Mouse (Mus musculus) stomach, embryonic 16.5 days (tissue): Measurements from ENCODE around the gene Fam126a. TPM values are rescaled to one million over a fixed set of nuclear protein-coding genes. Genes with fewer than 3 reads are reported as not detected.

ENCODE experiments used
- ATAC-seq: fragments of 200-750 bp; cut with Nextera tagmentation; 2 replicates; pipeline ENCODE4 v1.8.0; 2017; ENCODE audit warnings: moderate number of reproducible peaks, moderate TSS enrichment; ENCODE audit not compliant: insufficient read depth, low FRiP score
- H3K27ac ChIP-seq: fragments of 300-500 bp; sonication (generic); 2 replicates; pipeline ENCODE4 v1.5.1; 2014; ENCODE audit warnings: low read length
- H3K27me3 ChIP-seq: fragments of 300-500 bp; sonication (generic); 2 replicates; pipeline ENCODE4 v1.6.1; 2014; ENCODE audit warnings: low read length, control low read depth, mixed read lengths; ENCODE audit not compliant: control insufficient read depth, insufficient read depth
- H3K36me3 ChIP-seq: fragments of 300-500 bp; sonication (generic); 2 replicates; pipeline ENCODE4 v1.6.1; 2014; ENCODE audit warnings: low read length; ENCODE audit not compliant: control insufficient read depth, insufficient read depth
- H3K4me1 ChIP-seq: fragments of 300-500 bp; sonication (generic); 2 replicates; pipeline ENCODE4 v1.6.1; 2014; ENCODE audit warnings: low read length, control low read depth, mixed read lengths; ENCODE audit not compliant: control insufficient read depth, insufficient read depth
- H3K4me2 ChIP-seq: fragments of 300-500 bp; sonication (generic); 2 replicates; pipeline ENCODE4 v1.6.1; 2014; ENCODE audit warnings: low read depth, low read length, mixed read lengths
- H3K4me3 ChIP-seq: fragments of 300-500 bp; sonication (generic); replicated peaks from 2 replicates; pipeline ENCODE4 v1.5.1; 2014; ENCODE audit warnings: mild to moderate bottlenecking, low read length
- H3K9ac ChIP-seq: fragments of 300-500 bp; sonication (generic); 2 replicates; pipeline ENCODE4 v1.6.1; 2014; ENCODE audit warnings: low read length
- H3K9me3 ChIP-seq: fragments of 300-500 bp; sonication (generic); replicated peaks from 2 replicates; pipeline ENCODE4 v1.6.1; 2016; ENCODE audit warnings: low read length, control low read depth; ENCODE audit not compliant: control insufficient read depth
- WGBS: fragments of 180-500 bp; shearing (Covaris S2); extraction: QIAGEN DNeasy Blood & Tissue Kit; methylation state at CpG from one replicate; pipeline ENCODE4 v1.1.7; 2014; 5-methylcytosine and 5-hydroxymethylcytosine counted together
- polyA plus RNA-seq: library from polyadenylated mRNA; unstranded; fragments of >200 nt; fragmentation: Nextera tagmentation; extraction: Ambion mirVana; gene quantifications from 2 replicates; pipeline ENCODE4 v1.2.1, GENCODE M21; 2015

Gene Fam126a
- polyA plus RNA-seq, 1 experiment from 2014 or later, result 19.1 TPM

DNA sequence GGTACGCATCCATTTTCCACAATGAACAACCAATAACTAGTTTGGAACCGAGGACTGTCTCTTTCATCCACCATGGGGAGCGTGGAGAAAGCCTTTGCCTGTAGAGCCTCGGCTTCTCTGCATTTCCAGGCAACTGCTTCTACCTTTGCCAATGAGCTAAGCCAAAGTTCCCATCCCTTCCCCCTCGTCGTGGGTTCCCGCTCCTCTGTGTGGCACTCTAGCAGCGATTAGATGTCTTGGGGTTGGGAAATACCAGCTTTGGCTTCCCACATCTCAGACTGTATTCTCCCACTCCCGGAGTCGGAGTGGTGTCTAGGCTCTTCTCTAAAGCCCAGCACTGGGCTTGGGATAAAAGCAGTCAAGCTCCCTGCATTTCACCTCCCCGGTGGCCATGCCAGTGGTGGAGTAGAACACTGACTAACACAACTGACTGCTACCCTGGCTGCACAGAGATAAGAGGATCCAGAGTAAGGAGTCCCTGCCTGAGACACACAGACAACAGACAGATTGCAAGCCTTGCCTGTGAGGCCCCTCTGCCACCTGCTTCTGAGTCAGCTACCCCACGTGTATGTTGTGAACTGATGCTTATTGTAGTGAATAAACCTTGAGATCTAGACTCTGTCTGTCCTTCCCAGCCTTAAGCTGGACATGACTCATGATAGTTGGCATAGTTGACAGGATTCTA is 106.9 kb downstream of the Fam126a start:
- Histone ChIP-seq H3K9ac (no peak overlapping the region), H3K4me3 (no peak overlapping the region), H3K9me3 (no peaks in the 10 kb centered on the region), H3K27ac (no peak overlapping the region), H3K27me3 (no peaks in the 10 kb centered on the region), H3K4me2 (no peak overlapping the region), H3K36me3 (no peaks in the 10 kb centered on the region), H3K4me1 (peaks cover 5% of the 10 kb centered on the region; the same call in 1 of the 2 replicates)
- WGBS, result 83% methylated on average over 12 of the region's 12 CpGs
- ATAC-seq, result peak; percentile 81; the same call in 1 of the 2 replicates

DNA sequence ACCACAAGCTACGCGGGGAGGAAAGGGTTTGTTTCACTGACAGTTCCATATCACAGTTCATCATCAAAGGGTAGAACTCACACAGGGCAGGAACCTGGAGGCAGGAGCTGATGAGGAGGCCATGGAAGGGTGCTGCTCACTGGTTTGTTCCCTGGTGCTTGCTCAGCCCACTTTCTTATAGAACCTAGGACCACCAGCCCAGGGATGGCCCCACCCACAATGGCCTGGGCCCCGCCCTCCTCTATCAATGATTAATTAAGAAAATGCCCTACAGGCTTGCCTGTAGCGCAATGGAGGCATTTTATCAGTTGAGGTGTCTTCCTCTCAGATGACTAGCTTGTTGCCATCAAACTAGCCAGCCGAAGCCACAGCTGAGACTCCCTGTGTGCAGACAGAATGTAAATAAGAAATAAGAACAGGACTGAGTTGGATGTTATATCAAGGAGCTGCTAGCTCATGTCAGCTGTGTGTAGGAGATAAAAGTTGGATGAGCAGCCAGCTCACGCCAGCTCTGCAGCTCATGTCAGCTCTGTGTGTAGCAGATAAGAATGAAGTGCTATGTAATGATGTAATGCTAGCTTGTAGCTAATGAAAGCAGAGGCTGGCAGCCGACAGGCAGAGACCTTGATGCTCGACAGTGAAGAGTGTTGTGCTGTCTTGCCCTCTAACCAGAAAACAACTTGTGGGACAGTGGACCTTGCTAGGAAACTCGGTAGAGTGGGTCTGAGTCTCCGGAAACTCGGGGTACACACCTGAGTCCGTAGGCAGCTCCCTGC is 107.8 kb downstream of the Fam126a start:
- WGBS, result 73% methylated on average over 12 of the region's 12 CpGs
- peak; percentile 80 for ATAC-seq
- H3K4me2 ChIP-seq, result no peak overlapping the region

DNA sequence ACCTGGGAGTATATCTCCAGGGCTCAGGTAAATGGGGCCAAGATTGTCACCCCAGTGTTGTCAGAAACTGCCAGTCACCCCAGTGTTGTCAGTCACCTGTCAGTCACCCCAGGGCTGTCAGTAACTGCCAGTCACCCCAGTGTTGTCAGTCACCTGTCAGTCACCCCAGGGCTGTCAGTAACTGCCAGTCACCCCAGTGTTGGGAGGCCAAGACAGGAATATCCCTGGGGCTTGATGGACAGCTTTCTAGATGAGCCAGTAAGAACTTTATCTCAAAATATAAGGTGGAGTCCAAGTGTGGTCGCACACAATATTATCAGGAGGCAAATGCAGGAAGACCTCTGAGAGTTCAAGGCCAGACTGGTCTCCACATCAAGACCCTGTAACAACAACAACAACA is 109.2 kb downstream of the Fam126a start:
- 69% methylated on average over 1 of the region's 1 CpGs for WGBS
- no peaks in the 10 kb centered on the region for H3K36me3 ChIP-seq
- H3K27ac ChIP-seq, result no peak overlapping the region
- H3K4me3 ChIP-seq, result no peak overlapping the region
- H3K9ac ChIP-seq, result no peak overlapping the region
- H3K27me3 ChIP-seq, result no peaks in the 10 kb centered on the region
- H3K4me1 ChIP-seq, result peaks cover 5% of the 10 kb centered on the region; the same call in 1 of the 2 replicates
- no peak overlapping the region for H3K4me2 ChIP-seq
- ATAC-seq, result no peak
- no peaks in the 10 kb centered on the region for H3K9me3 ChIP-seq

More for the DNA sequence above, 107.8 kb downstream of the Fam126a start:
- Histone ChIP-seq H3K9me3 (no peaks in the 10 kb centered on the region), H3K4me3 (no peak overlapping the region), H3K9ac (no peak overlapping the region), H3K27me3 (no peaks in the 10 kb centered on the region), H3K27ac (no peak overlapping the region), H3K36me3 (no peaks in the 10 kb centered on the region), H3K4me1 (peaks cover 5% of the 10 kb centered on the region; the same call in 1 of the 2 replicates)

DNA sequence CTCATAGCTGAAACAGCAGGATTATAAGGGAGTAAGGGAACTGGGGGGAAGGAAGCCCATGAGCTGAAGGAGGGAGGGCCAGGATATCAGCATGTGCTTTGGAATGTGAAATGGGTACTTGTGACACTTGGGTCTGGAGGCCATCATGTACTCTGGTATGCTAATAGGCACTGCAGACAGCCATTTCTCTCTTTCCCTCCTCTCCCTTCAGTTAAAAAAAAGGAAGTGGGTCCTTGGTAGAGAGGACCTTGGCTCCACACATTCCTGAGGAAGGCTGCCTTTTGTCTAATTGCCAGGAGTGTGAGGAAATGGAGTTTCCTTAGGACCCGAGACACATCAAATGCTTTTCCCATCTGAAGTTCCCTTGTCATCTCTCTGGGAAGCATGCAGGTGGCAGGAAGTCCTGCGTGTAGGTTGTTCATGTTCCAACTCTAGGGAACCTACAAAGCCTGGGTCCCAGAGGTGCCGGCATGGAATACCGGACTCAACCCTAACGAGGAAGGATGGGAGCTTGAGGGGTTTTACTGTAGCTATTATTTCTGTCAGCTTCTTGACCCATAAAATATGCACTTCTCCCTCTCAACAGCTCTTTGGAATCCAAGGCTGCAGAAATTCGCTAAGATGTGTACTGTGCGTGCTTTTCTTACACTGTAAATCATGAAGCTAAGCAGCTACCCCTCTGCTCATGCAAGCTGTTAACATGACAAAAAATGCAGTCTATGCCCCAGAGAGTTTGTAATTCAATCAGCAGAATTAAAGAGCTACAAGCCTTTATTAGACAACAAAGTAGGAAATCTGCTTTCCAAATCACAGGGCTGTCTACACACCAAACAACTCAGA is 110.4 kb downstream of the Fam126a start:
- Histone ChIP-seq H3K9me3 (no peaks in the 10 kb centered on the region), H3K27me3 (no peaks in the 10 kb centered on the region), H3K9ac (no peak overlapping the region), H3K36me3 (no peaks in the 10 kb centered on the region), H3K27ac (no peak overlapping the region), H3K4me2 (no peak overlapping the region), H3K4me3 (no peak overlapping the region), H3K4me1 (peaks cover 5% of the 10 kb centered on the region; the same call in 1 of the 2 replicates)
- WGBS, result 46% methylated on average over 7 of the region's 7 CpGs
- ATAC-seq, result no peak

DNA sequence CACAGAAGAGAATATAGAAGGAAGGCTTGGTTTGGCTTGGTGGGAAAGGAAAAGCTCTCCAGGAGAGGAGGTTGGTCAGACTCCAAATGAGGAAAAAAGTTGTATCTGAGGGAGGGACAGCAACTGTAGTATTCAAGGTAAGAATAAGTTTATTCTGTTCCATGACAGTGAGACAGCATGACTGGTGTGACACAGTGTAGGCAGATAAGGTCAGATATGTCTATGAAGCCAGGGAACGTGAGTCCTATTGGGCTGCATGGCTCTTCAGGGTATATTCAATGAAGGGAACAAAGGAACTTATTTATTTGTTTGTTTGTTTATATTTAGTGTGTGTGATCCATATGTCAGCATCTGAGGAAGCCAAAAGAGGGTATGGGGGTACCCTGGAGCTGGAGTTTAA is 113.2 kb downstream of the Fam126a start:
- WGBS, result 77% methylated on average over 1 of the region's 1 CpGs
- Histone ChIP-seq H3K36me3 (no peaks in the 10 kb centered on the region), H3K27me3 (no peaks in the 10 kb centered on the region), H3K4me3 (no peak overlapping the region), H3K4me2 (no peak overlapping the region), H3K27ac (no peak overlapping the region), H3K9me3 (no peaks in the 10 kb centered on the region), H3K4me1 (peaks cover 5% of the 10 kb centered on the region; the same call in 1 of the 2 replicates), H3K9ac (no peak overlapping the region)
- ATAC-seq, result no peak

DNA sequence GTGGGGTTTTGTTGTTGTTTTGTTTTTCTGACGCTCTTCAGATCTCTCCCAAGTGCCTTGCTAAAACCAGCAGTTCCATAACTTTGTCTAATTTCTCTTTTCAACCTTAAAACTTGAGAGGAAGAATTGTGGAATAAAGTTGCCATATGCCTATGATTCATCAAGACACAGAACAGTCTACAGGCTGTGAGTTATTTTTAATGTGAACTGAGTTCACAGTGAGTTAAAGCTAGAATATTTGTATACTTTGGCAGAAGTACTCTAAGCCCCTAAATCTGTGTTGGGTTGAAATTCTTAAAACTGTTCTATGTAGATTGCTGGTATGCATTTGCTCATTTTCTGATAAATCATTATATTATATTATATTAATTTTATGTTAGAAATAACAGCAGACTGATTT is 118.9 kb downstream of the Fam126a start:
- ATAC-seq, result no peak
- Histone ChIP-seq H3K9me3 (0 out of 2 replicates have a peak, but pooled peaks cover 4% of the 10 kb centered on the region), H3K27ac (no peak overlapping the region), H3K4me1 (no peaks in the 10 kb centered on the region), H3K27me3 (no peaks in the 10 kb centered on the region), H3K36me3 (no peaks in the 10 kb centered on the region), H3K4me3 (no peak overlapping the region), H3K9ac (no peak overlapping the region), H3K4me2 (no peak overlapping the region)
- 86% methylated on average over 1 of the region's 1 CpGs for WGBS

DNA sequence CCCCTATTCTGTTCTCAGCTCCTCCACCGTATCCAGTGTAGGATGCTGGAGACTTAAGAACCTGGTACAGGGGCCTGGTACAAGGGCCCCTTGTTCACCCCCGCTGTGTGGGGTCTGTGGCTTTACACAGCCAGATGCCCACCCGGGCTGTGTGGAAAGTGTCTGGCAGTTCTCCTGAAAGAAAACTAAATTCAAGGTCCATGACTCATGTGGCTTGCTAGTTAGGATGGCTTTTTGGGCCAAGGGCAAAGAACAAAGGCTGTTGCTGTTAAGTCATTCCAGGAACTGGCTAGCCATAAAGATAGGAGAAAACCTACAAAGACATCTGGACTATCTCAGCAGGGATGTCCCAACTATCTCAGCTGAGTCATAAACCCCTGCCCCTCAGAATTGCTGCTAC is 121.2 kb downstream of the Fam126a start:
- H3K9ac ChIP-seq, result no peak overlapping the region
- no peak; the same call in 1 of the 2 replicates for ATAC-seq
- WGBS, result 87% methylated on average over 3 of the region's 3 CpGs

DNA sequence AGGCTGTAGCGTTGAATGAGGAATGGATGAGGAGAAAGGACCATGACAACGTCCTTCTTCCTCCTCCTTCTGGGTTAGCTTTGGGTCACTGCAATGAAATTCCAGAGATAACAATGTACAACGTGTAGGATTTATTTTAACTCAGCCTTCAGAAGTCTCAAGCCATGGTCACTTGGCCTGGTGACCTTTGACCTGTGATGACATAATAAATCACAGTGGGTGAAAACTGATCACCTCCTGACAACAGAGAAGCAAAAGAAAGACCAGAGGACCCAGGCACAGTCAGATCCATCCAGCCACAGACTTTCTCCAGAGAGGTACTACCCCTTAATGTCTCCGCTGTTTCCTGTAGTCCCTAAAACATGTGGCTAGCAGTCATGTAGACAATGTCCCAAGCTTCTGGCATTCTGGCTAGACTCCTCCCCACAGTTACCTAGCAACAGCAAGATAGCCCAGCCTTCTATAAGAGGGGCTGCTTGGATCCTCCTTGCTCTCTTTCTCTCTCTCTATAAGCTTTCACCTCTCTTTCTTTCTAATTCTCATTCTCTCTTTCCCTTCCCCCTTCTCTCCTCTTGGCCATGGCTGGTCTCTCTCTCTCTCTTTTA is 121.9 kb downstream of the Fam126a start:
- WGBS, result 49% methylated on average over 4 of the region's 4 CpGs

More for the DNA sequence above, 121.2 kb downstream of the Fam126a start:
- Histone ChIP-seq H3K4me2 (no peak overlapping the region), H3K36me3 (no peaks in the 10 kb centered on the region), H3K9me3 (0 out of 2 replicates have a peak, but pooled peaks cover 4% of the 10 kb centered on the region), H3K4me3 (no peak overlapping the region), H3K27me3 (no peaks in the 10 kb centered on the region), H3K27ac (no peak overlapping the region), H3K4me1 (no peaks in the 10 kb centered on the region)

More for the DNA sequence above, 121.9 kb downstream of the Fam126a start:
- Histone ChIP-seq H3K27ac (no peak overlapping the region), H3K27me3 (no peaks in the 10 kb centered on the region), H3K36me3 (no peaks in the 10 kb centered on the region), H3K9me3 (0 out of 2 replicates have a peak, but pooled peaks cover 4% of the 10 kb centered on the region), H3K4me3 (no peak overlapping the region), H3K9ac (no peak overlapping the region), H3K4me2 (no peak overlapping the region), H3K4me1 (no peaks in the 10 kb centered on the region)
- ATAC-seq, result no peak
